Mouse (Mus musculus) C2C12 (cell line): ENCODE results near the gene Tectb.
A peak's percentile ranks its signal among the peaks of the same experiment; 100 is the strongest.

Experiments
- CTCF ChIP-seq: IDR thresholded peaks from one replicate; pipeline ENCODE4 v1.5.1; 2011; ENCODE audit not compliant: control insufficient read depth, insufficient read depth, insufficient read length
- MAX ChIP-seq: IDR thresholded peaks from one replicate; pipeline ENCODE4 v1.6.1; 2011; ENCODE audit warnings: mild to moderate bottlenecking, control low read depth
- MYOG ChIP-seq: IDR thresholded peaks from one replicate; pipeline ENCODE4 v1.6.1; 2011; ENCODE audit not compliant: control insufficient read depth, insufficient read length; ENCODE audit errors: extremely low read depth

DNA sequence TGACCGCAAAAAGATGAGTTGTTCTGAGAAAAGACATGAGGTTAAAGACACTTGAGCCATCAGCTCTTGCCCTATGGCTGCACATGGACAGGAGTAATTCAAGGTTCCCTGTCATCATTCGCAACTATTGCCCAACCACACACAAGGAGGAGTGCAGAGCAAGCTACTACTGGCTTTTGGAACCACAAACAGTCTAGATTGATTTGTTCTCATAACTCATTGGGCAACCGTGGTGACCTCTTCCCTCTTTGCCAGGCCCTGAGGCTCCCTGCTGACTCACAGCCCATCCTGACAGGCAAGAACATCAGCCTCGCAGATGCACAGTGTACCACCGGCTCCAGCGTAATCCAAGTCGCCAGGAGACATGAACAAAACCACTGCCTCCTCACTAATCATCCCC is 41.2 kb upstream of the Tectb start:
- TF ChIP-seq MYOG = no peak
- TF ChIP-seq CTCF = no peak
- peak; percentile 35 for TF ChIP-seq MAX
